Mouse (Mus musculus): ENCODE results near the gene Col5a2. TPM values are rescaled to one million over a fixed set of nuclear protein-coding genes. Genes with fewer than 3 reads are reported as not detected.

Col5a2 gene
- total and polyA plus RNA-seq, 3 experiments: 0.07 to 0.46 TPM; not detected in 1

- no peak for DNase-seq (ENCODE audit: low read depth, low spot score)
- H3K36me3 ChIP-seq (ENCODE audit: control insufficient read depth in 1 of 2, insufficient read depth in 2 of 2, low read length in 2 of 2): peaks cover 0 to 8% of the 10 kb centered on the region in 2 experiments; a peak in 2 of 4 replicates
- peaks cover 2 to 4% of the 10 kb centered on the region in 2 experiments; a peak in 3 of 4 replicates for H3K4me1 ChIP-seq (ENCODE audit: control insufficient read depth in 1 of 2, insufficient read depth in 2 of 2, low read length in 2 of 2)
- no peaks in the 10 kb centered on the region for H3K9me3 ChIP-seq (replicated peaks; ENCODE audit: insufficient read depth, low read length)
- no peak overlapping the region for H3K4me3 ChIP-seq (ENCODE audit: control insufficient read depth in 1 of 2, insufficient read depth in 1 of 2, low read depth in 2 of 2, low read length in 2 of 2)
- H3K27ac ChIP-seq (ENCODE audit: control insufficient read depth, low read depth, low read length): no peak overlapping the region
- H3K27me3 ChIP-seq (ENCODE audit: control insufficient read depth in 1 of 2, insufficient read depth in 2 of 2, low read length in 2 of 2): no peaks in the 10 kb centered on the region
- TF ChIP-seq NELFE (IDR thresholded peaks at IDR 0.05; ENCODE audit: low read depth, low read length) (no peak), GATA1 (IDR thresholded peaks at IDR 0.05; ENCODE audit: low read depth, low read length) (no peak), ZNF384 (IDR thresholded peaks at IDR 0.05; ENCODE audit: low read depth, low read length) (no peak), UBTF (IDR thresholded peaks at IDR 0.05; ENCODE audit: borderline replicate concordance, insufficient read depth, low read depth, low read length) (no peak), SIN3A (IDR thresholded peaks at IDR 0.05; ENCODE audit: low read length) (no peak), TBP (IDR thresholded peaks at IDR 0.05; ENCODE audit: low read depth, low read length) (no peak), POLR2AphosphoS5 (IDR thresholded peaks at IDR 0.05; ENCODE audit: borderline replicate concordance, low read depth, low read length) (no peak), CHD2 (IDR thresholded peaks at IDR 0.05; ENCODE audit: low read length) (no peak), GABPA (IDR thresholded peaks at IDR 0.05; ENCODE audit: low read depth, low read length) (no peak), NRF1 (IDR thresholded peaks at IDR 0.05; ENCODE audit: insufficient read depth, low read depth, low read length, poor library complexity, severe bottlenecking) (no peak), MXI1 (IDR thresholded peaks at IDR 0.05; ENCODE audit: low read depth, low read length) (no peak), TAL1 (IDR thresholded peaks at IDR 0.05; ENCODE audit: low read length) (no peak), JUND (IDR thresholded peaks at IDR 0.05; ENCODE audit: low read depth, low read length) (no peak), MEF2A (IDR thresholded peaks at IDR 0.05; ENCODE audit: extremely low read depth, insufficient replicate concordance, low read depth, low read length, poor library complexity, severe bottlenecking) (no peak), USF2 (IDR thresholded peaks at IDR 0.05; ENCODE audit: borderline replicate concordance in 1 of 2, insufficient read depth in 1 of 2, low read depth in 1 of 2, low read length in 2 of 2) (no peak), RAD21 (IDR thresholded peaks at IDR 0.05; ENCODE audit: low read depth, low read length) (no peak)
- no peak overlapping the region for H3K9ac ChIP-seq (ENCODE audit: control insufficient read depth, low read depth, low read length, poor library complexity, severe bottlenecking)
- no peaks in the 10 kb centered on the region for H3K79me2 ChIP-seq (ENCODE audit: control insufficient read depth, insufficient read depth, low read length, poor library complexity)
Observed at GRCm38 (mm10) chr1:45419858-45420257, 83.2 kb downstream of the Col5a2 start.

- Histone ChIP-seq H3K36me3 (ENCODE audit: control insufficient read depth in 1 of 2, insufficient read depth in 2 of 2, low read length in 2 of 2) (no peaks in the 10 kb centered on the region), H3K9ac (ENCODE audit: control insufficient read depth, low read depth, low read length, poor library complexity, severe bottlenecking) (no peak overlapping the region), H3K79me2 (ENCODE audit: control insufficient read depth, insufficient read depth, low read length, poor library complexity) (no peaks in the 10 kb centered on the region), H3K27ac (ENCODE audit: control insufficient read depth, low read depth, low read length) (no peak overlapping the region), H3K27me3 (ENCODE audit: control insufficient read depth in 1 of 2, insufficient read depth in 2 of 2, low read length in 2 of 2) (no peaks in the 10 kb centered on the region), H3K4me1 (ENCODE audit: control insufficient read depth in 1 of 2, insufficient read depth in 2 of 2, low read length in 2 of 2) (no peaks in the 10 kb centered on the region), H3K9me3 (replicated peaks; ENCODE audit: insufficient read depth, low read length) (no peaks in the 10 kb centered on the region), H3K4me3 (ENCODE audit: control insufficient read depth in 1 of 2, insufficient read depth in 1 of 2, low read depth in 2 of 2, low read length in 2 of 2) (no peak overlapping the region)
- no peak for DNase-seq (ENCODE audit: low read depth, low spot score)
- TF ChIP-seq TCF12 (IDR thresholded peaks at IDR 0.05; ENCODE audit: low read depth, low read length) (no peak), USF2 (IDR thresholded peaks at IDR 0.05; ENCODE audit: borderline replicate concordance in 1 of 2, insufficient read depth in 1 of 2, low read depth in 1 of 2, low read length in 2 of 2) (no peak), TAL1 (IDR thresholded peaks at IDR 0.05; ENCODE audit: low read length) (no peak), ETS1 (IDR thresholded peaks at IDR 0.05; ENCODE audit: low read depth, low read length) (no peak), ZKSCAN1 (IDR thresholded peaks at IDR 0.05; ENCODE audit: low read depth, low read length) (no peak), HCFC1 (IDR thresholded peaks at IDR 0.05; ENCODE audit: low read depth, low read length) (no peak), CHD1 (IDR thresholded peaks at IDR 0.05; ENCODE audit: low read depth, low read length) (no peak)
Observed at GRCm38 (mm10) chr1:45381866-45382265, 121.2 kb downstream of the Col5a2 start.

Data from MEL (cell line).